Mouse (Mus musculus) left cerebral cortex, postnatal 4 days (tissue): Measurements from ENCODE around the gene Wwc2. TPM values are rescaled to one million over a fixed set of nuclear protein-coding genes. Genes with fewer than 3 reads are reported as not detected.

Experiments
- DNase-seq: peaks from one replicate; pipeline ENCODE4 v3.0.0-alpha.2; 2022
- intact Hi-C: fragments of 180-260 bp; cut with DNase I; formaldehyde crosslinking; loops from one replicate; pipeline ENCODE4 v1.15.1; 2025
- total RNA-seq, 2 experiments: library from RNA; stranded (reverse); gene quantifications; 2 replicates each; pipeline ENCODE4 v1.2.3; 2021

The Wwc2 gene
- total RNA-seq, 2 experiments from 2014 or later, result 23.3 to 23.7 TPM

GRCm38 (mm10) chr8:47909681-47910080 is 81.0 kb downstream of the Wwc2 start:
- no peak for DNase-seq
- intact Hi-C loops, result no loop called here

- intact Hi-C loops, result no loop called here
Observed at GRCm38 (mm10) chr8:47907056-47907455, 83.7 kb downstream of the Wwc2 start.

GRCm38 (mm10) chr8:47906142-47906541 is 84.6 kb downstream of the Wwc2 start:
- intact Hi-C loops, result no loop called here
- no peak for DNase-seq

More at GRCm38 (mm10) chr8:47907056-47907455, 83.7 kb downstream of the Wwc2 start:
- no peak for DNase-seq

- no peak for DNase-seq
- intact Hi-C loops, result no loop called here
Observed at GRCm38 (mm10) chr8:47905256-47905655, 85.5 kb downstream of the Wwc2 start.

- no peak for DNase-seq
- intact Hi-C loops, result no loop called here
Observed at GRCm38 (mm10) chr8:47904004-47904403, 86.7 kb downstream of the Wwc2 start.

- intact Hi-C loops, result no loop called here
- no peak for DNase-seq
Observed at GRCm38 (mm10) chr8:47902704-47903103, 88.0 kb downstream of the Wwc2 start.

GRCm38 (mm10) chr8:47900361-47900760 is 90.4 kb downstream of the Wwc2 start:
- DNase-seq, result no peak
- intact Hi-C loops, result no loop called here

GRCm38 (mm10) chr8:47899891-47900290 is 90.8 kb downstream of the Wwc2 start:
- intact Hi-C loops, result no loop called here
- no peak for DNase-seq

- no peak for DNase-seq
- intact Hi-C loops, result no loop called here
Observed at GRCm38 (mm10) chr8:47892419-47892818, 98.3 kb downstream of the Wwc2 start.

- intact Hi-C loops, result no loop called here
Observed at GRCm38 (mm10) chr8:47891641-47892040, 99.1 kb downstream of the Wwc2 start.

GRCm38 (mm10) chr8:47890814-47891210 is 99.9 kb downstream of the Wwc2 start:
- no peak for DNase-seq
- intact Hi-C loops, result no loop called here

More at GRCm38 (mm10) chr8:47891641-47892040, 99.1 kb downstream of the Wwc2 start:
- no peak for DNase-seq

GRCm38 (mm10) chr8:47889936-47890813 is 100.5 kb downstream of the Wwc2 start:
- intact Hi-C loops, result no loop called here
- DNase-seq, result peak; percentile 37

- DNase-seq, result no peak
- intact Hi-C loops, result no loop called here
Observed at GRCm38 (mm10) chr8:47888841-47889570, 101.7 kb downstream of the Wwc2 start.

GRCm38 (mm10) chr8:47884306-47884705 is 106.4 kb downstream of the Wwc2 start:
- intact Hi-C loops, result no loop called here
- DNase-seq, result no peak

GRCm38 (mm10) chr8:47883739-47884138 is 107.0 kb downstream of the Wwc2 start:
- DNase-seq, result no peak
- intact Hi-C loops, result no loop called here

GRCm38 (mm10) chr8:47878516-47878915 is 112.2 kb downstream of the Wwc2 start:
- no peak for DNase-seq
- intact Hi-C loops, result no loop called here

GRCm38 (mm10) chr8:47875865-47876264 is 114.9 kb downstream of the Wwc2 start:
- intact Hi-C loops, result no loop called here
- DNase-seq, result no peak

- intact Hi-C loops, result no loop called here
- no peak for DNase-seq
Observed at GRCm38 (mm10) chr8:47874497-47875178, 116.1 kb downstream of the Wwc2 start.

- intact Hi-C loops, result loop anchor here (2.0 kb wide), 1 partner anchor 144 kb away; no protein-coding TSS in a partner anchor
- no peak for DNase-seq
Observed at GRCm38 (mm10) chr8:47872361-47873107, 118.2 kb downstream of the Wwc2 start.

GRCm38 (mm10) chr8:47867067-47867466 is 123.7 kb downstream of the Wwc2 start:
- intact Hi-C loops, result no loop called here
- DNase-seq, result peak; percentile 88
